Mouse (Mus musculus): ENCODE measurements around the gene Nxpe4. TPM values are rescaled to one million over a fixed set of nuclear protein-coding genes. Genes with fewer than 3 reads are reported as not detected.
A peak's percentile ranks its signal among the peaks of the same experiment; 100 is the strongest.

The Nxpe4 gene
- polyA plus RNA-seq, 1 experiment from 2014 or later = 8.7 TPM

- WGBS (ENCODE audit: insufficient replicate concordance) = 52% methylated on average over 2 of the region's 2 CpGs
- ATAC-seq (ENCODE audit: low read depth) = no peak
- Histone ChIP-seq H3K36me3 (ENCODE audit: control insufficient read depth, insufficient read depth) (no peaks in the 10 kb centered on the region), H3K9ac (ENCODE audit: low read depth, low read length) (no peak overlapping the region), H3K27me3 (ENCODE audit: control insufficient read depth, insufficient read depth, low read depth, low read length) (no peaks in the 10 kb centered on the region), H3K4me2 (ENCODE audit: low read depth, low read length) (no peak overlapping the region), H3K4me3 (ENCODE audit: low read depth, low read length) (no peak overlapping the region), H3K9me3 (replicated peaks; ENCODE audit: control insufficient read depth, low read length) (no peaks in the 10 kb centered on the region), H3K27ac (ENCODE audit: low read length) (no peak overlapping the region), H3K4me1 (ENCODE audit: control insufficient read depth, low read depth, low read length) (no peaks in the 10 kb centered on the region)
These were observed 283.0 kb downstream of the Nxpe4 start for GRCm38 (mm10) chr9:48444821-48445220.

GRCm38 (mm10) chr9:48447783-48448209 is 286.0 kb downstream of the Nxpe4 start:
- H3K4me2 ChIP-seq (ENCODE audit: low read depth, low read length) = no peak overlapping the region
- no peak overlapping the region for H3K9ac ChIP-seq (ENCODE audit: low read depth, low read length)
- H3K36me3 ChIP-seq (ENCODE audit: control insufficient read depth, insufficient read depth) = no peaks in the 10 kb centered on the region
- H3K4me3 ChIP-seq (ENCODE audit: low read depth, low read length) = no peak overlapping the region
- H3K9me3 ChIP-seq (replicated peaks; ENCODE audit: control insufficient read depth, low read length) = no peaks in the 10 kb centered on the region
- 0 out of 2 replicates have a peak, but pooled peaks have one; percentile 35 for ATAC-seq (ENCODE audit: low read depth)
- H3K27me3 ChIP-seq (ENCODE audit: control insufficient read depth, insufficient read depth, low read depth, low read length) = no peaks in the 10 kb centered on the region
- WGBS (ENCODE audit: insufficient replicate concordance) = 13% methylated on average over 5 of the region's 5 CpGs
- H3K27ac ChIP-seq (ENCODE audit: low read length) = no peak overlapping the region
- no peaks in the 10 kb centered on the region for H3K4me1 ChIP-seq (ENCODE audit: control insufficient read depth, low read depth, low read length)

Other genes with a start within 250 kb of the Nxpe4 start
- gene Nxpe2, start 191.4 kb downstream of the Nxpe4 start, polyA plus RNA-seq (2015; fragmentation: Nextera tagmentation; extraction: Ambion mirVana) = 120 and 126 TPM in 2 replicates